Mouse (Mus musculus) stomach, postnatal 0 days (tissue): ENCODE results near the gene Gne. TPM values are rescaled to one million over a fixed set of nuclear protein-coding genes. Genes with fewer than 3 reads are reported as not detected.
"Not testable (repeated sequence)": the region's sequence is repeated elsewhere in the genome, so short reads cannot be mapped to it uniquely, and the experiment has no call there.

Experiments
- ATAC-seq: fragments of 200-750 bp; cut with Nextera tagmentation; 2 replicates; pipeline ENCODE4 v1.8.0; 2017; ENCODE audit not compliant: low FRiP score, low TSS enrichment
- DNase-seq: peaks from one replicate; pipeline ENCODE4 v3.0.0-alpha.2; 2016; ENCODE audit warnings: low spot score
- H3K27ac ChIP-seq: fragments of 300-500 bp; sonication (generic); replicated peaks from 2 replicates; pipeline ENCODE4 v1.5.1; 2014; ENCODE audit warnings: mild to moderate bottlenecking, control low read depth
- H3K27me3 ChIP-seq: fragments of 300-500 bp; sonication (generic); 2 replicates; pipeline ENCODE4 v1.6.1; 2014; ENCODE audit warnings: low read length; ENCODE audit not compliant: control insufficient read depth, insufficient read depth
- H3K36me3 ChIP-seq: fragments of 300-500 bp; sonication (generic); 2 replicates; pipeline ENCODE4 v1.6.1; 2014; ENCODE audit warnings: low read length, mixed read lengths; ENCODE audit not compliant: control insufficient read depth, insufficient read depth
- H3K4me1 ChIP-seq: fragments of 300-500 bp; sonication (generic); replicated peaks from 2 replicates; pipeline ENCODE4 v1.6.1; 2014; ENCODE audit warnings: antibody characterized with exemption; ENCODE audit not compliant: control insufficient read depth, insufficient read depth
- H3K4me2 ChIP-seq: fragments of 300-500 bp; sonication (generic); replicated peaks from 2 replicates; pipeline ENCODE4 v1.6.1; 2014; ENCODE audit warnings: low read depth, mild to moderate bottlenecking, control low read depth, moderate library complexity
- H3K4me3 ChIP-seq: fragments of 300-500 bp; sonication (generic); 2 replicates; pipeline ENCODE4 v1.5.1; 2014; ENCODE audit warnings: low read depth, low read length, control low read depth
- H3K9ac ChIP-seq: fragments of 300-500 bp; sonication (generic); 2 replicates; pipeline ENCODE4 v1.6.1; 2014; ENCODE audit warnings: mild to moderate bottlenecking, low read length, control low read depth, mixed read lengths
- H3K9me3 ChIP-seq: fragments of 300-500 bp; sonication (generic); 2 replicates; pipeline ENCODE4 v1.6.1; 2016; ENCODE audit warnings: low read length; ENCODE audit not compliant: control insufficient read depth
- CTCF ChIP-seq: IDR thresholded peaks from 2 replicates; pipeline ENCODE4 v1.5.1; 2016; ENCODE audit warnings: antibody characterized with exemption, low read depth, mild to moderate bottlenecking, moderate library complexity
- EP300 ChIP-seq: optimal IDR thresholded peaks from 2 replicates; pipeline ENCODE3; 2016; ENCODE audit warnings: antibody characterized with exemption
- WGBS: fragments of 180-500 bp; shearing (Covaris S2); extraction: QIAGEN DNeasy Blood & Tissue Kit; methylation state at CpG from one replicate; pipeline ENCODE4 v1.1.7; 2014; 5-methylcytosine and 5-hydroxymethylcytosine counted together
- polyA plus RNA-seq: library from polyadenylated mRNA; unstranded; fragments of >200 nt; fragmentation: Nextera tagmentation; extraction: Ambion mirVana; gene quantifications from 2 replicates; pipeline ENCODE4 v1.2.1, GENCODE M21; 2015

The Gne gene
- polyA plus RNA-seq, 1 experiment from 2014 or later: 21.1 TPM

DNA sequence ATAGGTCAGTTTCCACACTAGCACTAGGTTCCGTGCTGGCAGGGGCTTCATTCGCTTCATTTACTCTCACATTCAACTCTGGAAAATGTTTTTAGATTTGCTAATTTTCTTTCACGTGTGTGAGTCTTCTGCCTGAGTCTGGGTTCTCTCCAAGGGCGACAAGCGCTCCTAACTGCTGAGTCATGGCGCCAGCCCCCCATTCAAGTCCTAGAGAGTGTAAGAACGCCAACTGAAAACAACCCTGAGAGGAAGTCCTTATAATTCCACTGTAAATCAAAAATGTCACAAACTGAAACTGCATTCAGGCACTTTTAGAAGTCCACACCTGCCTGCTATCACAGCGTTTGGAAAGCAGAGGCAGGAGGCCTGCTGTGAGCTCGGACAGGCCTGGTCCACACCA is 21.9 kb downstream of the Gne start:
- H3K4me1 ChIP-seq: no peaks in the 10 kb centered on the region
- no peaks in the 10 kb centered on the region for H3K9me3 ChIP-seq
- no peak overlapping the region for H3K4me3 ChIP-seq
- no peak for TF ChIP-seq EP300
- peaks cover 6% of the 10 kb centered on the region; the same call in 1 of the 2 replicates for H3K36me3 ChIP-seq
- ATAC-seq (no peak), DNase-seq (no peak)
- H3K9ac ChIP-seq: no peak overlapping the region
- no peak overlapping the region for H3K4me2 ChIP-seq
- no peaks in the 10 kb centered on the region for H3K27me3 ChIP-seq
- no peak overlapping the region for H3K27ac ChIP-seq
- WGBS: 55% methylated on average over 9 of the region's 9 CpGs

GRCm38 (mm10) chr4:44059674-44060073 is 24.3 kb downstream of the Gne start:
- H3K27me3 ChIP-seq: no peaks in the 10 kb centered on the region
- no peak overlapping the region for H3K4me3 ChIP-seq
- no peaks in the 10 kb centered on the region for H3K4me1 ChIP-seq
- WGBS: 86% methylated on average over 13 of the region's 13 CpGs
- H3K27ac ChIP-seq: no peak overlapping the region
- TF ChIP-seq EP300: no peak
- peaks cover 6% of the 10 kb centered on the region; the same call in 1 of the 2 replicates for H3K36me3 ChIP-seq
- no peak for DNase-seq
- H3K9me3 ChIP-seq: no peaks in the 10 kb centered on the region
- no peak overlapping the region for H3K4me2 ChIP-seq
- H3K9ac ChIP-seq: no peak overlapping the region
- no peak for ATAC-seq

DNA sequence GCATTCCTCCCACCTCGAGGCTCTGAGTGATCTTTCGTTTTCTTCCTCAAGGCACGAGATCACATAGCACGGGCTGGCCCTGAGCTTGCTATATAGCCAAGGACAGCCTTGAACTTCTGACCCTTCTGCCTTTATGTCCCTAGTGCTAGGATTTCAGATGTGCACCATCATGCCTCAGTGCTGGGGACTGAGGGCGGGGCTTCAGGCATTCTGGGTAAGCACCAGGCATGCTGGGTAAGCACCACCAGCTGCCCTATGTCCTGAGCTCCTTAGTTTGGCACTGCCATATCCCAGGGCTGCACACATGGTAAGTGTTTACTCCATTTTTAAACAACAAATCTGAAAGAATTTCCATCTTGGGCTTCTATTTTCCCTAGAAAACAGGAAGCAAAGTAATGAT is 34.2 kb downstream of the Gne start:
- 83% methylated on average over 5 of the region's 5 CpGs for WGBS
- DNase-seq (no peak), ATAC-seq (peak; percentile 65; the same call in 1 of the 2 replicates)
- Histone ChIP-seq H3K27ac (no peak overlapping the region), H3K9me3 (no peaks in the 10 kb centered on the region), H3K4me3 (no peak overlapping the region), H3K4me2 (no peak overlapping the region), H3K4me1 (no peaks in the 10 kb centered on the region), H3K27me3 (no peaks in the 10 kb centered on the region), H3K36me3 (no peaks in the 10 kb centered on the region; the same call in 1 of the 2 replicates), H3K9ac (no peak overlapping the region)
- TF ChIP-seq CTCF (no peak), EP300 (no peak)

DNA sequence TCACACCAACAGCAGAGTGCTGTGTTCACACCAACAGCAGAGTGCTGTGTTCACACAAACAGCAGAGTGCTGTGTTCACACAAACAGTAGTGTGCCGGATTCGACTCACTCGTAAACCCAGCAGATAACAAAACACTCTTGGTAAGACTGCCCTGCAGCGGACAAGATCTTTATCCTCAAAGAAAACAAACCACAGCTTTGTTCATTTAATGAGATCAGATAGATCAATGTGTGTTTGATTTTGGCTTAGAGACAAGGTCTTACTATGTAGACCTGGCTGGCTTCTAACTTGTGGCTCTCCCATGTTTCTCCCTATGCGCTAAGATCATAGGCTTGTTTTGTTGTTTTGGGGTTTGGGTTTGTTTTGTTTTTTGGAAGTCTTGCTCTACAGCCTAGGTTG is 37.9 kb downstream of the Gne start:
- WGBS: 63% methylated on average over 5 of the region's 5 CpGs
- Histone ChIP-seq H3K4me3 (no peak overlapping the region), H3K4me1 (no peaks in the 10 kb centered on the region), H3K4me2 (no peak overlapping the region), H3K9ac (no peak overlapping the region), H3K27ac (no peak overlapping the region), H3K36me3 (peaks cover 8% of the 10 kb centered on the region; the same call in 1 of the 2 replicates), H3K9me3 (no peaks in the 10 kb centered on the region), H3K27me3 (no peaks in the 10 kb centered on the region)
- ATAC-seq (no peak), DNase-seq (no peak)
- TF ChIP-seq EP300 (no peak), CTCF (no peak)

GRCm38 (mm10) chr4:44044685-44045356 is 39.2 kb downstream of the Gne start:
- Histone ChIP-seq H3K27ac (no peak overlapping the region), H3K9ac (no peak overlapping the region)
- TF ChIP-seq CTCF (no peak), EP300 (no peak)

DNA sequence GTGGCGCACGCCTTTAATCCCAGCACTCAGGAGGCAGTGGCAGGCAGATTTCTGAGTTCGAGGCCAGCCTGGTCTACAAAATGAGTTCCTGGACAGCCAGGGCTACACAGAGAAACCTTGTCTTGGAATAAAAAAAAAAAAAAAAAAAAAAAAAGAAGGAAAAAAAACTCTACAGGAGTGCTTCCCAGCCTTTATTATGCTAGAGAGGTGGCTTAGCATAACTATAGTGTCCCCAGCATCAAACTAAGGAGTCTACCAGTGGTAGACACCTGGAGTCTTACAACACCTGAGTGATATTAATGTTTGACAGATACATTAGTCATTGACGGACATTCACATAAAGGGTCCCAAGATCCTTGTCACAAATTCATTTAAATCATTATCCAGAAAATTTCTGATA is 40.8 kb downstream of the Gne start:
- not testable (repeated sequence) for H3K9me3 ChIP-seq, H3K4me3 ChIP-seq, H3K4me1 ChIP-seq, H3K9ac ChIP-seq, DNase-seq, H3K4me2 ChIP-seq, ATAC-seq, H3K27me3 ChIP-seq, H3K27ac ChIP-seq
- 93% methylated on average over 4 of the region's 4 CpGs for WGBS
- peaks cover 18% of the 10 kb centered on the region; the same call in 1 of the 2 replicates for H3K36me3 ChIP-seq

More at GRCm38 (mm10) chr4:44044685-44045356, 39.2 kb downstream of the Gne start:
- Histone ChIP-seq H3K4me2 (no peak overlapping the region), H3K9me3 (no peaks in the 10 kb centered on the region), H3K4me1 (no peaks in the 10 kb centered on the region), H3K36me3 (peaks cover 14% of the 10 kb centered on the region; the same call in 1 of the 2 replicates), H3K27me3 (no peaks in the 10 kb centered on the region), H3K4me3 (no peak overlapping the region)
- DNase-seq: no peak
- ATAC-seq: no peak
- 88% methylated on average over 5 of the region's 5 CpGs for WGBS
